Mouse (Mus musculus) kidney, adult 8-10 months (tissue): Measurements from ENCODE around the gene Unc93a.
"Not testable (repeated sequence)": the region's sequence is repeated elsewhere in the genome, so short reads cannot be mapped to it uniquely, and the experiment has no call there.

Experiments
- DNase-seq, 2 experiments: peaks; one replicate each; pipeline ENCODE4 v3.0.0; 2022

The Unc93a gene

DNA sequence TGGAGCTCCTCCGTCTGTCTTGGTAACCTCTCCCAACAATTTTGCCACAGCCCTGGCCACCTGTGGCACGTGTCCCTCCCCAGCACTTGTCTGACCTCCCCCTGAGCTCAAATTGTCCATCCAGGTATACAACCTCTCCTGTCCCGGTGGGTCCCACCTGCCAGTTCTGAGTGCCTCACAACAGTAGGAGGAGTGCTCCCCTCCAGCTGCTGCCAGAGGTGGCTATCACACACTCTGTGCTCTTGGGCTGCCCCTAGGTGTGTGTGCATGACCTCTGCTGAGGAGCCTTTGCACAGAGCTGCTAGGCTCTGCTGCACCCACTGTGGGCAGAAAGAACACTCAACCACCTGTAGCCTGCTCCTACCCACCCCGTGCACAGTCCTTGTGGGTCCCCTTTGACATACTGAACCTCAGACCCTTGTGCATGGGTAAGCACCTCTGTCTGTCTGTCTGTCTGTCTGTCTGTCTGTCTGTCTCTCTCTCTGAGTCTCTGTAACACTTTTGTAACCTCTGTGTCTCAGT, 63.7 kb downstream of the Unc93a start:
- DNase-seq = not testable (repeated sequence)

DNA sequence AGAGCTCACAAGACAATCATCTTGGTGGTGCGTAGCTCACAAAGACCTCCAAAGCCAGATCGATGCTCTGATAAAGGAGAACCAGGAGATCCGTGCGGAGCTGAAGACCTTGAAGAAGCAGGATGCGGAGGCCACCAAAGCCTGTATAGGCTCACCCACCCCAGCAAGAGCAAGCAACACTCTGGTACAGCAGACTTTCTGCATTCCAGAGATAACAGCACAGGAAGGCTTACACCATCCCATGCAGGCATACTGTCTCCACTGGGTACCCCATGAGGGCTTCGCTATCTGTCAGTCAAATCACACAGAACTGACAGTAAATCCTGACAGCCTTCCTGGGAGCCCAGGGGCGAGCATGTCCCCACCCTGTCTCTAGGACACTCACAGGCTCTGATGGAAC, 68.7 kb downstream of the Unc93a start:
- not testable (repeated sequence) for DNase-seq

GRCm38 (mm10) chr17:13060804-13061203, 70.8 kb downstream of the Unc93a start, which contains the start of gene Tcp10b:
Gene Tcp10b (plus strand): TSS chr17:13061104.
- DNase-seq = not testable (repeated sequence)
